Mouse (Mus musculus): ENCODE measurements around the gene Bpnt1. TPM values are rescaled to one million over a fixed set of nuclear protein-coding genes. Genes with fewer than 3 reads are reported as not detected.

Bpnt1 gene
- total RNA-seq (2014; rRNA removed; ENCODE audit: low replicate concordance) = 24.6 and 59.1 TPM in 2 replicates
- 33.7 and 34.3 TPM in 2 replicates for polyA plus RNA-seq (2015; fragmentation: Nextera tagmentation; extraction: Ambion mirVana)

GRCm38 (mm10) chr1:185331983-185332430 is at the start of gene Bpnt1:
Bpnt1 (plus strand) TSS chr1:185332149.
- peak within 1 kb of the TSS; percentile 85 for H3K27ac ChIP-seq (ENCODE audit: low read depth)
- DNase-seq (ENCODE audit: low spot score) (peak; percentile 86), ATAC-seq (ENCODE audit: insufficient read depth, low read depth) (peak; percentile 81)
- H3K9ac ChIP-seq (replicated peaks; ENCODE audit: low read depth, low read length) = peak within 1 kb of the TSS; percentile 67
- peaks cover 29% of the 10 kb centered on the region; the same call in 1 of the 2 replicates for H3K4me1 ChIP-seq (ENCODE audit: control insufficient read depth, insufficient read depth)
- under 1% methylated on average over 32 of the region's 32 CpGs for WGBS
- peaks cover 2% of the 10 kb centered on the region for H3K36me3 ChIP-seq (replicated peaks; ENCODE audit: control insufficient read depth, insufficient read depth, low read length)
- peak within 1 kb of the TSS; percentile 76 for H3K4me2 ChIP-seq (ENCODE audit: low read depth, low read length)
- TF ChIP-seq CTCF (IDR thresholded peaks at IDR 0.05; ENCODE audit: low read depth) (no peak), EP300 (IDR thresholded peaks at IDR 0.05; ENCODE audit: low read depth) (no peak)
- H3K9me3 ChIP-seq (replicated peaks; ENCODE audit: control insufficient read depth, low read length) = no peaks in the 10 kb centered on the region
- no peaks in the 10 kb centered on the region for H3K27me3 ChIP-seq (ENCODE audit: control insufficient read depth, insufficient read depth, low read length)
- H3K4me3 ChIP-seq (ENCODE audit: low read depth, low read length) = peak within 1 kb of the TSS; percentile 65

GRCm38 (mm10) chr1:185282846-185283245 is 49.1 kb upstream of the Bpnt1 start:
- TF ChIP-seq CTCF (IDR thresholded peaks at IDR 0.05; ENCODE audit: low read depth) (no peak), EP300 (IDR thresholded peaks at IDR 0.05; ENCODE audit: low read depth) (no peak)

GRCm38 (mm10) chr1:185283247-185283646 is 48.7 kb upstream of the Bpnt1 start:
- H3K27ac ChIP-seq (ENCODE audit: low read depth) = no peak overlapping the region
- H3K36me3 ChIP-seq (replicated peaks; ENCODE audit: control insufficient read depth, insufficient read depth, low read length) = peaks cover 80% of the 10 kb centered on the region
- no peaks in the 10 kb centered on the region for H3K9me3 ChIP-seq (replicated peaks; ENCODE audit: control insufficient read depth, low read length)
- no peak overlapping the region for H3K4me3 ChIP-seq (ENCODE audit: low read depth, low read length)
- ATAC-seq (ENCODE audit: insufficient read depth, low read depth) (no peak), DNase-seq (ENCODE audit: low spot score) (no peak)
- H3K27me3 ChIP-seq (ENCODE audit: control insufficient read depth, insufficient read depth, low read length) = no peaks in the 10 kb centered on the region
- TF ChIP-seq CTCF (IDR thresholded peaks at IDR 0.05; ENCODE audit: low read depth) (no peak), EP300 (IDR thresholded peaks at IDR 0.05; ENCODE audit: low read depth) (no peak)
- H3K4me1 ChIP-seq (ENCODE audit: control insufficient read depth, insufficient read depth) = peaks cover 8% of the 10 kb centered on the region
- 91% methylated on average over 15 of the region's 15 CpGs for WGBS
- no peak overlapping the region for H3K9ac ChIP-seq (replicated peaks; ENCODE audit: low read depth, low read length)
- H3K4me2 ChIP-seq (ENCODE audit: low read depth, low read length) = no peak overlapping the region

More at GRCm38 (mm10) chr1:185282846-185283245, 49.1 kb upstream of the Bpnt1 start:
- Histone ChIP-seq H3K4me2 (ENCODE audit: low read depth, low read length) (no peak overlapping the region), H3K4me1 (ENCODE audit: control insufficient read depth, insufficient read depth) (peaks cover 8% of the 10 kb centered on the region), H3K9me3 (replicated peaks; ENCODE audit: control insufficient read depth, low read length) (no peaks in the 10 kb centered on the region), H3K27ac (ENCODE audit: low read depth) (no peak overlapping the region), H3K4me3 (ENCODE audit: low read depth, low read length) (no peak overlapping the region), H3K9ac (replicated peaks; ENCODE audit: low read depth, low read length) (no peak overlapping the region), H3K36me3 (replicated peaks; ENCODE audit: control insufficient read depth, insufficient read depth, low read length) (peaks cover 80% of the 10 kb centered on the region), H3K27me3 (ENCODE audit: control insufficient read depth, insufficient read depth, low read length) (no peaks in the 10 kb centered on the region)
- DNase-seq (ENCODE audit: low spot score) (no peak), ATAC-seq (ENCODE audit: insufficient read depth, low read depth) (no peak)
- 68% methylated on average over 11 of the region's 11 CpGs for WGBS

GRCm38 (mm10) chr1:185284740-185285139 is 47.2 kb upstream of the Bpnt1 start:
- ATAC-seq (ENCODE audit: insufficient read depth, low read depth) = peak; percentile 88

GRCm38 (mm10) chr1:185285171-185285570 is 46.8 kb upstream of the Bpnt1 start:
- 30% methylated on average over 4 of the region's 4 CpGs for WGBS
- Histone ChIP-seq H3K27ac (ENCODE audit: low read depth) (peak overlapping the region; percentile 20; the same call in 1 of the 2 replicates), H3K36me3 (replicated peaks; ENCODE audit: control insufficient read depth, insufficient read depth, low read length) (peaks cover 68% of the 10 kb centered on the region), H3K4me1 (ENCODE audit: control insufficient read depth, insufficient read depth) (peaks cover 8% of the 10 kb centered on the region), H3K4me3 (ENCODE audit: low read depth, low read length) (no peak overlapping the region), H3K9ac (replicated peaks; ENCODE audit: low read depth, low read length) (no peak overlapping the region), H3K27me3 (ENCODE audit: control insufficient read depth, insufficient read depth, low read length) (no peaks in the 10 kb centered on the region), H3K9me3 (replicated peaks; ENCODE audit: control insufficient read depth, low read length) (no peaks in the 10 kb centered on the region), H3K4me2 (ENCODE audit: low read depth, low read length) (no peak overlapping the region)
- peak; percentile 40 for DNase-seq (ENCODE audit: low spot score)
- 0 out of 2 replicates have a peak, but pooled peaks have one; percentile 2 for TF ChIP-seq CTCF (IDR thresholded peaks at IDR 0.05; ENCODE audit: low read depth)
- TF ChIP-seq EP300 (IDR thresholded peaks at IDR 0.05; ENCODE audit: low read depth) = no peak
- peak; percentile 64 for ATAC-seq (ENCODE audit: insufficient read depth, low read depth)

More at GRCm38 (mm10) chr1:185284740-185285139, 47.2 kb upstream of the Bpnt1 start:
- no peaks in the 10 kb centered on the region for H3K9me3 ChIP-seq (replicated peaks; ENCODE audit: control insufficient read depth, low read length)
- WGBS = 6% methylated on average over 4 of the region's 4 CpGs
- TF ChIP-seq EP300 (IDR thresholded peaks at IDR 0.05; ENCODE audit: low read depth) = no peak
- TF ChIP-seq CTCF (IDR thresholded peaks at IDR 0.05; ENCODE audit: low read depth) = no peak
- no peak overlapping the region for H3K4me2 ChIP-seq (ENCODE audit: low read depth, low read length)
- H3K4me1 ChIP-seq (ENCODE audit: control insufficient read depth, insufficient read depth) = peaks cover 8% of the 10 kb centered on the region
- peak; percentile 85 for DNase-seq (ENCODE audit: low spot score)
- H3K36me3 ChIP-seq (replicated peaks; ENCODE audit: control insufficient read depth, insufficient read depth, low read length) = peaks cover 69% of the 10 kb centered on the region
- H3K9ac ChIP-seq (replicated peaks; ENCODE audit: low read depth, low read length) = no peak overlapping the region
- H3K27ac ChIP-seq (ENCODE audit: low read depth) = peak overlapping the region; percentile 20; the same call in 1 of the 2 replicates
- H3K4me3 ChIP-seq (ENCODE audit: low read depth, low read length) = no peak overlapping the region
- H3K27me3 ChIP-seq (ENCODE audit: control insufficient read depth, insufficient read depth, low read length) = no peaks in the 10 kb centered on the region

GRCm38 (mm10) chr1:185287066-185287465 is 44.9 kb upstream of the Bpnt1 start:
- Histone ChIP-seq H3K4me1 (ENCODE audit: control insufficient read depth, insufficient read depth) (peaks cover 8% of the 10 kb centered on the region), H3K9ac (replicated peaks; ENCODE audit: low read depth, low read length) (no peak overlapping the region), H3K4me2 (ENCODE audit: low read depth, low read length) (no peak overlapping the region), H3K36me3 (replicated peaks; ENCODE audit: control insufficient read depth, insufficient read depth, low read length) (peaks cover 70% of the 10 kb centered on the region), H3K27ac (ENCODE audit: low read depth) (no peak overlapping the region), H3K4me3 (ENCODE audit: low read depth, low read length) (no peak overlapping the region), H3K9me3 (replicated peaks; ENCODE audit: control insufficient read depth, low read length) (no peaks in the 10 kb centered on the region), H3K27me3 (ENCODE audit: control insufficient read depth, insufficient read depth, low read length) (no peaks in the 10 kb centered on the region)
- DNase-seq (ENCODE audit: low spot score) (no peak), ATAC-seq (ENCODE audit: insufficient read depth, low read depth) (no peak)
- no peak for TF ChIP-seq EP300 (IDR thresholded peaks at IDR 0.05; ENCODE audit: low read depth)
- TF ChIP-seq CTCF (IDR thresholded peaks at IDR 0.05; ENCODE audit: low read depth) = no peak
- WGBS = 79% methylated on average over 20 of the region's 20 CpGs

Measured in heart, postnatal 0 days (tissue).